Mouse (Mus musculus) adrenal gland, postnatal 36 days (tissue): ENCODE measurements around the gene Gm7735. TPM values are rescaled to one million over a fixed set of nuclear protein-coding genes. Genes with fewer than 3 reads are reported as not detected.
"Not testable (repeated sequence)": the region's sequence is repeated elsewhere in the genome, so short reads cannot be mapped to it uniquely, and the experiment has no call there.

Source experiments
- DNase-seq, 2 experiments: peaks; one replicate each; pipeline ENCODE4 v3.0.0; 2021; ENCODE audit warnings: mixed read lengths in 1 of 2
- long read RNA-seq, 2 experiments: library from polyadenylated mRNA; stranded (forward); transcript quantifications; one replicate each; pipeline ENCODE4 v2.0.0; 2021; ENCODE audit warnings: borderline sequencing depth in 2 of 2
- total RNA-seq, 2 experiments: library from RNA; stranded (reverse); gene quantifications; 2 replicates each; pipeline ENCODE4 v1.2.3; 2021

Gene Gm7735
- not detected for total RNA-seq
- long read RNA-seq, experiment 1: 0 reads
- long read RNA-seq, experiment 2: 0 reads

DNA sequence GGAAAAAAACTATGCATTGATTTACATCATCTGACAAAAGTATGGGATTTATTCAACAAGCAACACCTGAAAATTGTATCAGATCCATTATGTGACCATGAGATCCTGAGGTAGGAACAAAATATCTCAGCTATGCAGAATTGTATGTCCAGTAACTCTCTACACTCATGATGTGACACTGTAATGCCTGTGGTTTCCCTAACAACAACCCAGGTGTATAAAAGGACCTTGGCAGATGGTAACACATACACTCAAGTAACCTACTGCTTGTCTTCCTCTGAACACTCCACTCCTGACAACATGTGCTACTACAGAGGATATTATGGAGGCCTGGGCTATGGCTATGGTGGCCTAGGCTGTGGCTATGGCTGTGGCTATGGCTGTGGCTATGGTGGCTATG lies at the start of gene Gm7735:
Gene Gm7735, plus strand, starts transcription at position 301 of the 400 bp plus-strand sequence.
- not testable (repeated sequence) for DNase-seq

DNA sequence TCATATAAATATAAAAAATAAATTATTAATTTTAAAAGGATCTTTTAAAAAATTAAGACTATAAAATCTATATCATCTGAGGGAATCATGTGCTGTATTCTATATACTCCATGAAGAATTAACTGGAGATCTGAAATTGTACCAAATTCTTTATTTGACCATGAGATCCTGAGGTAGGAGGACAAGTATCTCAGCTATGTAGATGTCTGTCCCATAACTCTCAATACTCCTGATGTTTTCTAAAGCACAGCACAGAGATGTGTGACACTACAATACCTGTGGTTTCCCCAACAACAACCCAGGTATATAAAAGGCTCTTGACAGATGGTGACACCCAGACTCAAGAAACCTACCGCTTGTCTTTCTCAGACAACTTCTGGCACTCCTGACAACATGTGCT lies 28.7 kb upstream of the Gm7735 start, which contains the start of gene Gm6358:
Gene Gm6358, plus strand, starts transcription at position 301 of the 400 bp plus-strand sequence.
- DNase-seq: no peak

DNA sequence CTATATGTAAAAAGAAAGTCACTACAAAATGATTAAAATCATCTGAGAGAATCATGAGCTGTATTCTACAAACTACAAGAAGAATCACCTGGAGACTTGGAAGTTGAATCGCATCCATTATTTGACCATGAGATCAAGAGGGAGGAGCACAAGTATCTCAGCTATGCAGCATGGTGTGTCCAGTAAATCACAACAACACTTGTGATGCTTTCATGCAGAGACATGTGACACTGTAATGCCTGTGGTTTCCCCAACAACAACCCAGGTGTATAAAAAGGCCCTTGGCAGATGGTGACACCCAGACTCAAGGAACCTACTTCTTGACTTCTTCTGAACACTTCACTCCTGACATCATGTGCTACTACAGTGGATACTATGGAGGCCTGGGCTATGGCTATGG lies 18.5 kb upstream of the Gm7735 start, which contains the start of gene Gm10061:
Gene Gm10061, plus strand, starts transcription at position 301 of the 400 bp plus-strand sequence.
- no peak for DNase-seq

DNA sequence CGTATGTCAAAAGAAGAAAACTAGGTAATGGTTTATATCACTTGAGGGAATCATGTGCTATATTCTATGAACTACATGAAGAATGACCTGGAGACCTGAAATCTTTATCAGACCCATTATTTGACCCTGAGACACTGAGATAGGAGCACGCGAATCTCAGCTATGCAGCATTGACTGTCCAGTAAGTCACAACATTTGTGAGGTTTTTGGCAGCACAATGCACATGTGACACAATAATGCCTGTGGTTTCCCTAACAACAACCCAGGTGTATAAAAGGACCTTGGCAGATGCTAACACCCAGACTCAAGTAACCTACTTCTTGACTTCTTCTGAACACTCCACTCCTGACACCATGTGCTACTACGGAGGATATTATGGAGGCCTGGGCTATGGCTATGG lies 11.6 kb upstream of the Gm7735 start, which contains the start of gene Gm9789:
Gene Gm9789, plus strand, starts transcription at position 301 of the 400 bp plus-strand sequence.
- DNase-seq: no peak

DNA sequence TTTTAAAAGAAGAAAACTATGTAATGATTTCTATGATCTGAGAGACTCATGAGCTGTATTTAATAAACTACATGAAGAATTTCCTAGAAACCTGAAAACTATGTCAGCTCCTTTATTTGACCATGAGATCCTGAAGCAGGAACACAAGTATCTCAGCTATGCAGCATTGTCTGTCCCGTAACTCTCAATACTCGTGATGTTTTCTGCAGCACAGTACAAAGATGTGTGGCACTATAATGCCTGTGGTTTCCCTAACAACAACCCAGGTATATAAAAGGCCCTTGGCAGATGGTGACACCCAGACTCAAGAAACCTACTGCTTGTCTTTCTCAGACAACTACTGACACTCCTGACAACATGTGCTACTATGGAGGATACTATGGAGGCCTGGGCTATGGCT lies 5.1 kb downstream of the Gm7735 start, which contains the start of gene 1110057P08Rik:
Gene 1110057P08Rik, plus strand, starts transcription at position 301 of the 400 bp plus-strand sequence.
- no peak for DNase-seq

DNA sequence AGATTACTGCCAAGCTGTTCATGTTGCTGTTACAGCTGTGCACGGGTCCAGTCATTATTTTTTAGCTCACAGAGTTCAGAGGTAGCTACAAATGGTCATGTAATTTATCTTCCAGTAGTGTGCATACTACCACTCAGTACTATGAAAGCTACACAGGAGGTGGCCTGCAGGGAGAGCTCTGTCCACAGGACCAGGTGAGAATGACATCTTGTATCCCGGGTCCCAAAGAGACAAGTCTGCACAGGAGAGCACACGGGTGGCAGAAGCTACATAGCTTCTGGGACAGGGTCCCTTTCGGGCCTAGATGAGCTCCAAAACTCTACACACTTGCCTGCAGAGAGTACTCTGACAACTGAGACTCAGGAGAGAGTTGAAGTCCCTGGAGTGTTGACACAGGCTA lies 19.3 kb downstream of the Gm7735 start:
- no peak for DNase-seq

DNA sequence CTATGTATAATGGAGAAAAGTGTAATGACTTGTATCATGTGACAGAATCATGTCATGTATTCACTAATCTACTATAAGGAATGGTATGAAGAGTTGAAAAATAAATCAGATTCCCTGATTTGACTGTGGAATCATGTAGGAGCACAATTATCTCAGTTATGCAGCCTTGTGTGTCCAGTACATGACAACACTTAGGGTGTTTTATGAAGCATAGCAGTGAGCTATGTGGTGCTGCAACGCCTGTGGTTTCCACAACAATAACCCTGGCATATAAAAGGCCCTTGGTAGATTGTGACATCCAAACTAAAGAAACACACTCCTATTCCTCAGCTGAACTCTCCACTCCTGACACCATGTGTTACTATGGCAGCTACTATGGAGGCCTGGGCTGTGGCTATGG lies 36.3 kb downstream of the Gm7735 start, which contains the start of gene Krtap20-2:
Gene Krtap20-2, plus strand, starts transcription at position 301 of the 400 bp plus-strand sequence.
- no peak for DNase-seq

Other genes starting within 250 kb of the Gm7735 start
- gene Krtap19-9b, start 237.2 kb upstream of the Gm7735 start, total RNA-seq: not detected
- gene Krtap16-3, start 206.6 kb upstream of the Gm7735 start, total RNA-seq: not detected
- gene Krtap22-2, start 158.7 kb upstream of the Gm7735 start, total RNA-seq: not detected
- gene Gm10229, start 154.2 kb upstream of the Gm7735 start, total RNA-seq: not detected
- not detected for gene Krtap6-1, start 137.8 kb upstream of the Gm7735 start, total RNA-seq
- not detected for gene Gm10228, start 128.0 kb upstream of the Gm7735 start, total RNA-seq
- not detected for gene Krtap6-5, start 121.6 kb upstream of the Gm7735 start, total RNA-seq
- gene 1110025L11Rik, start 105.5 kb upstream of the Gm7735 start, total RNA-seq: not detected
- not detected for gene Krtap6-3, start 85.5 kb upstream of the Gm7735 start, total RNA-seq
- gene Gm6358, start 28.6 kb upstream of the Gm7735 start, total RNA-seq: not detected
- not detected for gene Gm10061, start 18.4 kb upstream of the Gm7735 start, total RNA-seq
- gene Gm9789, start 11.5 kb upstream of the Gm7735 start, total RNA-seq: not detected
- gene 1110057P08Rik, start 5.2 kb downstream of the Gm7735 start, total RNA-seq: not detected
- not detected for gene Krtap20-2, start 36.4 kb downstream of the Gm7735 start, total RNA-seq
- gene Krtap21-1, start 234.4 kb downstream of the Gm7735 start, total RNA-seq: not detected